Mouse (Mus musculus) intestine, postnatal 0 days (tissue): ENCODE data around the gene Cul4a. TPM values are rescaled to one million over a fixed set of nuclear protein-coding genes. Genes with fewer than 3 reads are reported as not detected.
"Not testable (repeated sequence)": the region's sequence is repeated elsewhere in the genome, so short reads cannot be mapped to it uniquely, and the experiment has no call there.

Experiments used
- ATAC-seq: fragments of 200-750 bp; cut with Nextera tagmentation; 2 replicates; pipeline ENCODE4 v1.8.0; 2017; ENCODE audit warnings: mild to moderate bottlenecking, moderate TSS enrichment, moderate library complexity
- H3K27ac ChIP-seq: fragments of 300-500 bp; sonication (generic); 2 replicates; pipeline ENCODE4 v1.5.1; 2014; ENCODE audit warnings: mild to moderate bottlenecking, low read depth, low read length, moderate library complexity
- H3K27me3 ChIP-seq: fragments of 300-500 bp; sonication (generic); replicated peaks from 2 replicates; pipeline ENCODE4 v1.6.1; 2014; ENCODE audit warnings: low read length, mixed read lengths; ENCODE audit not compliant: control insufficient read depth, insufficient read depth
- H3K36me3 ChIP-seq: fragments of 300-500 bp; sonication (generic); 2 replicates; pipeline ENCODE4 v1.6.1; 2014; ENCODE audit warnings: mild to moderate bottlenecking, moderate library complexity; ENCODE audit not compliant: control insufficient read depth, insufficient read depth
- H3K4me1 ChIP-seq: fragments of 300-500 bp; sonication (generic); replicated peaks from 2 replicates; pipeline ENCODE4 v1.6.1; 2014; ENCODE audit warnings: antibody characterized with exemption, low read length, mixed read lengths; ENCODE audit not compliant: control insufficient read depth, insufficient read depth
- H3K4me2 ChIP-seq: fragments of 300-500 bp; sonication (generic); replicated peaks from 2 replicates; pipeline ENCODE4 v1.6.1; 2014; ENCODE audit warnings: low read depth, mild to moderate bottlenecking, moderate library complexity
- H3K4me3 ChIP-seq: fragments of 300-500 bp; sonication (generic); 2 replicates; pipeline ENCODE4 v1.5.1; 2014; ENCODE audit warnings: low read depth, low read length
- H3K9ac ChIP-seq: fragments of 300-500 bp; sonication (generic); 2 replicates; pipeline ENCODE4 v1.6.1; 2014; ENCODE audit warnings: mild to moderate bottlenecking, low read depth, low read length
- H3K9me3 ChIP-seq: fragments of 300-500 bp; sonication (generic); 2 replicates; pipeline ENCODE4 v1.6.1; 2016; ENCODE audit warnings: mixed run types; ENCODE audit not compliant: control insufficient read depth
- CTCF ChIP-seq: sonication (generic); IDR thresholded peaks from 2 replicates; pipeline ENCODE4 v1.5.1; 2016; ENCODE audit warnings: low read depth, mild to moderate bottlenecking, control low read depth, antibody characterized with exemption, moderate library complexity
- WGBS: fragments of 180-500 bp; shearing (Covaris S2); extraction: QIAGEN DNeasy Blood & Tissue Kit; methylation state at CpG from one replicate; pipeline ENCODE4 v1.1.7; 2014; 5-methylcytosine and 5-hydroxymethylcytosine counted together
- polyA plus RNA-seq: library from polyadenylated mRNA; unstranded; fragments of >200 nt; fragmentation: Nextera tagmentation; extraction: Ambion mirVana; gene quantifications from 2 replicates; pipeline ENCODE4 v1.2.1, GENCODE M21; 2015

Cul4a gene
- polyA plus RNA-seq, 1 experiment from 2014 or later, result 44.9 TPM

GRCm38 (mm10) chr8:13124897-13125296 lies 19.5 kb downstream of the Cul4a start:
- no peak overlapping the region for H3K4me3 ChIP-seq
- H3K9ac ChIP-seq, result no peak overlapping the region
- H3K4me2 ChIP-seq, result no peak overlapping the region
- H3K27ac ChIP-seq, result no peak overlapping the region
- no peaks in the 10 kb centered on the region for H3K27me3 ChIP-seq
- H3K4me1 ChIP-seq, result no peaks in the 10 kb centered on the region
- 89% methylated on average over 8 of the region's 8 CpGs for WGBS
- TF ChIP-seq CTCF, result no peak
- ATAC-seq, result no peak
- no peaks in the 10 kb centered on the region for H3K9me3 ChIP-seq
- peaks cover 74% of the 10 kb centered on the region for H3K36me3 ChIP-seq

GRCm38 (mm10) chr8:13132220-13132619 lies 26.8 kb downstream of the Cul4a start:
- not testable (repeated sequence) for H3K9me3 ChIP-seq, ATAC-seq, H3K4me2 ChIP-seq, H3K9ac ChIP-seq, H3K27me3 ChIP-seq, H3K4me3 ChIP-seq, H3K4me1 ChIP-seq, H3K27ac ChIP-seq
- peaks cover 85% of the 10 kb centered on the region for H3K36me3 ChIP-seq
- 69% methylated on average over 9 of the region's 9 CpGs for WGBS
- TF ChIP-seq CTCF, result peak; percentile 69

DNA sequence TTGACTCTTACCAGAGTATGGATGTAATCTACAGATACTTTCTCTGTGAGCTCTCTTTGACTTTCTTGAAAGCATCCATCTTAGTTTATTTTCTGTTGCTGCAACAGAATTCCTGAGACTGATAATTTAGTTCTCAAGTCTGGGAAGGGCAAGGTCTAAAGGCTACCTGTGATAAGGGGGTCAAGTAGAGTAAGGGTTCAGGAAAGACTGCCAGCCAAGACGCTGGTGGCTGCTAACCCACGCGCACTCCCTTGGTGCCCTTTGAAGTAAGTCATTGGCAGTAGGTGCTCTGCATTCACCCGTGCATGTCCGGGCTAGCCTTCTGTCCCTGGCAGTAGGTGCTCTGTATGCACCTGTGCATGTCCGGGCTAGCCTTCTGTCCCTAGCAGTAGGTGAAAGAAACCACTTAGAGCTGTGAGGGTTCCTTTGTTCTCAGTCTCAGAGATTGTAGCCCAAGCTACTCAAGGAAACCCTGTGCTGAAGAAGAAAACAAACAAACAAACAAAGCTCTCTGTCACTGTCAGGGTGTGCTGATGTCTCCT lies 34.3 kb downstream of the Cul4a start:
- Histone ChIP-seq H3K4me3 (no peak overlapping the region), H3K27ac (0 out of 2 replicates have a peak overlapping the region, but pooled peaks have one; percentile 35), H3K9ac (no peak overlapping the region), H3K36me3 (peaks cover 96% of the 10 kb centered on the region), H3K4me2 (no peak overlapping the region), H3K9me3 (no peaks in the 10 kb centered on the region), H3K27me3 (no peaks in the 10 kb centered on the region), H3K4me1 (no peaks in the 10 kb centered on the region)
- WGBS, result 65% methylated on average over 6 of the region's 6 CpGs
- ATAC-seq, result peak; percentile 67
- TF ChIP-seq CTCF, result no peak

DNA sequence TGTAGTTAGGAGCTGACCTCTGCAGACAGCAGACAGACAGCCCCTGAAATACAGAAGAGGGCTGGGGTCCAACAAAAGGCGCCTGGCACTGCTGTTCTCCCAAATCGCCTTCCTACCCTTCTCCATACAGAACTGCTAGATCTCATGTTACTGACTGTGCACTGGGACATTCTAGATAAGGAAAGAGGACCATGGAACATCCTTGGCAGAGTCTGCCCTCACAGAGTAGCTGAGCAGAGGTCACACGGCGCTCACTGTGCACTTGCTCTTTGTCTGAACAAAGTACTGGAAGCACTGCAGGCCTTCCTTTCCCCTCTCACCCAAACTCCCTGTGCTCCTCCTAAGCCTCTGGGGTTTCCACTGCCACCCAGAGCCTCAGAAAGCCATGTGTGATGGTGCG lies 36.3 kb downstream of the Cul4a start:
- H3K4me3 ChIP-seq, result no peak overlapping the region
- no peak overlapping the region for H3K4me2 ChIP-seq
- H3K9ac ChIP-seq, result no peak overlapping the region
- no peaks in the 10 kb centered on the region for H3K4me1 ChIP-seq
- peaks cover 98% of the 10 kb centered on the region for H3K36me3 ChIP-seq
- ATAC-seq, result no peak
- H3K27ac ChIP-seq, result no peak overlapping the region; the same call in 1 of the 2 replicates
- 88% methylated on average over 5 of the region's 5 CpGs for WGBS
- TF ChIP-seq CTCF, result no peak
- H3K27me3 ChIP-seq, result no peaks in the 10 kb centered on the region
- H3K9me3 ChIP-seq, result no peaks in the 10 kb centered on the region

DNA sequence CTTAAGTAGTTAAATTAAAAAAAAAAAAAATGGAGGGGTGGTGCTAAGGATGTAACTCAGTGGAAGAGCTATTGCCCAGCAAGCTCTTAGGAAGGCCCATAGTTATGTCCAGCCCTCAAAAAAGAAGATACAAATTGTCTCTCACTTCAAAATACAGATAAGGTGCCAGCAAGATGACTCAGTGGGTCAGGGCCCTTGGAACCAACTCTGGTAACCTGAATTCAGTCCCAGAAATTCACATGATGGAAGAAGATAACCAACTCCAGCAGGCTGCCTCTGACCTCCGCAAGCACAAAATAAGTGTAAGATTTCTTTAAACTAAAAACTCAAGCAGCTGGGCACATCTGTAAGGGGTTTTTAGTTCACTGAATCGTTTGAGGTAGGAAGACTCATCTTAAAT lies 43.1 kb downstream of the Cul4a start:
- Histone ChIP-seq H3K4me2 (no peak overlapping the region), H3K36me3 (peaks cover 50% of the 10 kb centered on the region)

DNA sequence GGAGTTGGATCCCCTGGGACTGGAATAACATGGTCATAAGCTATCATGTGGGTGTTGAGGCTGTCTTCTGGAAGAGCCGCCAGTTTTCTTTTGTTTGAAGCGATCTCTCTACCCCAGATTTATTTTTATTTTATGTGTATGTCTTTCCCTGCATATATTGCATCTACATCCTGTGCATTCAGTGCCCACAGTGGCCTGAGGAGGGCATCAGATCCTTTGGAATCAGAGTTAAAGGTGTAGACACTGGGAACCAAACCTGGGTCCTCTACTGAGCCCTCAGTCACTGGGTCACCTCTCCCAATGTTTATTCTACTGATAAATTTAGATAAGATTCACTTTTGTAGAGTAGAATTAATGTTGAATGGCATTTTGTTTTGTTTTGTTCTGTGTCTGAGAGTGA lies 43.9 kb downstream of the Cul4a start:
- H3K4me2 ChIP-seq, result no peak overlapping the region
- peak; percentile 37; the same call in 1 of the 2 replicates for TF ChIP-seq CTCF
- WGBS, result 100% methylated on average over 2 of the region's 2 CpGs

More for the DNA sequence above, 43.1 kb downstream of the Cul4a start:
- Histone ChIP-seq H3K4me1 (no peaks in the 10 kb centered on the region), H3K9ac (no peak overlapping the region), H3K27ac (no peak overlapping the region), H3K27me3 (no peaks in the 10 kb centered on the region), H3K4me3 (no peak overlapping the region), H3K9me3 (no peaks in the 10 kb centered on the region)
- no peak for ATAC-seq
- 89% methylated on average over 2 of the region's 2 CpGs for WGBS
- TF ChIP-seq CTCF, result no peak

GRCm38 (mm10) chr8:13149866-13150265 lies 44.4 kb downstream of the Cul4a start:
- TF ChIP-seq CTCF, result no peak
- H3K9me3 ChIP-seq, result no peaks in the 10 kb centered on the region
- WGBS, result 48% methylated on average over 5 of the region's 5 CpGs

More for the DNA sequence above, 43.9 kb downstream of the Cul4a start:
- no peaks in the 10 kb centered on the region for H3K27me3 ChIP-seq
- peaks cover 50% of the 10 kb centered on the region for H3K36me3 ChIP-seq
- no peak overlapping the region for H3K9ac ChIP-seq
- no peaks in the 10 kb centered on the region for H3K9me3 ChIP-seq
- no peak overlapping the region for H3K27ac ChIP-seq
- no peak for ATAC-seq
- no peaks in the 10 kb centered on the region for H3K4me1 ChIP-seq
- no peak overlapping the region for H3K4me3 ChIP-seq

More at GRCm38 (mm10) chr8:13149866-13150265, 44.4 kb downstream of the Cul4a start:
- Histone ChIP-seq H3K4me1 (no peaks in the 10 kb centered on the region), H3K27ac (no peak overlapping the region), H3K4me3 (no peak overlapping the region), H3K4me2 (no peak overlapping the region), H3K27me3 (no peaks in the 10 kb centered on the region), H3K36me3 (peaks cover 44% of the 10 kb centered on the region), H3K9ac (no peak overlapping the region)
- ATAC-seq, result no peak
